Mouse (Mus musculus) layer of hippocampus, adult 11-12 months (tissue): ENCODE data around the gene Cdc37.

Experiments used
- DNase-seq: peaks from one replicate; pipeline ENCODE4 v3.0.0; 2022; ENCODE audit warnings: low spot score

Gene Cdc37

DNA sequence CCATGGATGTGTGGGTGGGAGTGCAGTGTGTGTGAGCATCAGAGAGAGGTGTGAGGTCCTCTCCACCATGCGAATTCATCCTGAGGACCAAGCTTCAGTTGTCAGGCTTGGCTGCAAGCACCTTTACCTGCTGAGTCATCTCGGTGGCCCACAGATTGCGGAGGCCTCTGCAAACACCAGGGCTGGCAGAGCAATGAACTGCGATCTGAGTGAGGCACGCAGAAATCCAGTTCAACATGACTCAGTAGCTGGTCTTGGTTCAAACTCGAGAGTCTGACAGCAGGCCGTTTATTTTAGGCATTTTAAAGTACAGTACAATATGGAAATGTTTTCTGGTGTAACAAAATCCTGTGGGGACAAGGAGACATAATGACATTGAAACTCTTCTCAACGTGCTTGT lies 52.0 kb downstream of the Cdc37 start:
- peak; percentile 66 for DNase-seq

DNA sequence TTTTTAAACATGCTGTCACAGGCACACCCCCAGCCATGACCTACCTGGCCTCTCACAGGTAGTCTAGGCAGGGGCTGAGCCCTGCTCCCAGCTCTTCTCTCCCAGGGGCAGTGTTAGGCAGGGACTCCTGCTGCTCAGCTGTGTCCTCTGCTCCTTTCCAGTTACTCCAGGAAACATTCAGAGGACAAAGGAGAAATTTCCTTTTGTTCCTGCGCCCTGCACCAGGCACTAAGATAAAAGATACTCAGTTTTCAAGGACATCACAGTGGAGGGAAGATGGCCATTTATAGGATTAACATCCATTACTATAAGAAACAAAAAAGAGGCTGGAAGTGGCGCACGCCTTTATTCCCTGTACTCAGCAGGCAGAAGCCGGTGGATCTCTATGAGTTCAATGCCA lies 53.8 kb downstream of the Cdc37 start:
- no peak for DNase-seq

GRCm38 (mm10) chr9:21093423-21093822 lies 56.4 kb downstream of the Cdc37 start:
- DNase-seq, result no peak

GRCm38 (mm10) chr9:21091707-21092320 lies 58.0 kb downstream of the Cdc37 start, which contains the start of the genes Gm38431 and Raver1:
Gene Gm38431, minus strand, starts transcription at chr9:21091997.
Gene Raver1, minus strand, starts transcription at chr9:21092008.
- peak; percentile 98 for DNase-seq

GRCm38 (mm10) chr9:21090972-21091706 lies 58.6 kb downstream of the Cdc37 start:
- DNase-seq, result no peak

DNA sequence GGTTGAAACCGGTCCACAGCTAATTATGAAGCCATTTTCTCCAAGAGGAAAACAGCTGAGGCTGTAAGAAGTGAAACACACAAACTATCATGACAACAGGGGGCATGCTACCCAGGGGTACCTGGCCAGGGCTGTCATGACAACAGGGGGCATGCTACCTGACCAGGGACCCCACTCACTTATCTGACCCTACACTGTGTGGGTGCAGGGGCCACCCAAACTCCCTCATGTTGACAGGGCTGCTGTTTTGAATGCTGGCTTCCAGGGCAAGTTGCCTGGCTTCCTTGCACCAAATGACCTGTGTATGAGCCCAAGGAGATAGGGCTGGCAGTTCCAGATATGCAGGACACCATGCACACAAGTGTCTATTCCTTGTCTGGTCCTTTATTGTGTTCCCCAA lies 59.2 kb downstream of the Cdc37 start:
- DNase-seq, result no peak

DNA sequence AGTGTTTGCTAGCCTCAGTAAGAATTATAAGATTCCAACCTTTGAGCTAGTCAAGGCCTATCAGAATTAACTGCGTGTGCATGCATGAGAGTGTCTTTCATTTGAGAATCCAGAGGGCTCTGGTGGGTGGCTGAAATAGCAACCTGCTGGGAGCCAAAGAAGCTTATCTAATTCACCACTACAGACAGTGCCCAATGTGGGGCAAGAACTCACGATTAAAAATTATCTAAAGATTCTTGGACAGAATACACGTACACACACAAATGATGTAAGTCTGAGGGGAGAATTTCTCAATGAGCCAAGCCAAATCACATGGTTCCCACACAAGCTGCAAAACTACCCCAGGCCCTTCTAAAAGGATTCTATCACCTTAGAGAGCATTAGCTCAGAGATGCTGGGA lies 66.5 kb downstream of the Cdc37 start:
- no peak for DNase-seq
